Mouse (Mus musculus) natural killer cell, adult 2 months (primary cell): ENCODE data around the gene Pole2.

Source experiments
- DNase-seq, 2 experiments: peaks; one replicate each; pipeline ENCODE4 v3.0.0; 2022; ENCODE audit warnings: low spot score in 2 of 2

The Pole2 gene

DNA sequence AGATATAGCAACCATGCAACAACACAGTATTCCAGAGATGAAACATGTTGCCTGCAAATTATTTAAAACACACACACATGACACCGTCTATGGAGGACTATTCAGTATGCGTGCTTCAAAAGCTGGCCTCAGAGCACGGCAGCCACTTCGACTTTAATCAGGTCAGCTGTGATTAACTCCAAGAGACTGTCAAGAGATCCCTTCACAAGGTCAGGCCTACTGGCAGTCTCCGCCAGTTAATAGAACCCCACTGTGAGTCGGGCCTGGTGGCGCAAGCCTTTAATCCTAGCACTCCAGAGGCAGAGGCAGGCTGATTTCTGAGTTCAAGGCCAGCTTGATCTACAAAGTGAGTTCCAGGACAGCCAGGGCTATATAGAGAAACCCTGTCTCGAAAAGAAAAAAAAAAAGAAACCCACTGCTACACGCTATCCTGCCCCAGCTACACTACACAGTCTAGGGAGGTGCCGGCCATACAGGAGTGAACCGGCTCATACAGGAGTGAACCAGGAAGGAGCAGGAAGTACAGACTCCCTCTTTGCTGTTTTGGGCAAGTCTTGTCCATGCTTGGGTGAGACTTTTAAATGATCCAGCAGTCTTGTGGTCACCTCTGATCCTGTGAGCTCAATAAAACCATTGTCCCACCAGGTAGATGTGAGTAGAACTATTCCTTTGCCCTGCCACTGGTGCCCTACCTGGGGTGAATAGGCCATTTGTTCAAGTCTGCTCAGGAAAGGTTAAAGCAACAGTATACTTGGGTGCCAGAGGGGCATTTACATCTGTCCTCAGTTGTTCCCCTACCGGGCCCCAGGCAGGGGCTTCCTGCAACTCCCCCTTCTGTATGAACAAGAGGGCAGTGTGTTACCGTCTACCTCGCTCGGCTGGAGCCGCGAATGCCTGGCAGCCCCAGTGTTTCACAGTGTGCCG lies 17.7 kb downstream of the Pole2 start:
- DNase-seq = no peak

DNA sequence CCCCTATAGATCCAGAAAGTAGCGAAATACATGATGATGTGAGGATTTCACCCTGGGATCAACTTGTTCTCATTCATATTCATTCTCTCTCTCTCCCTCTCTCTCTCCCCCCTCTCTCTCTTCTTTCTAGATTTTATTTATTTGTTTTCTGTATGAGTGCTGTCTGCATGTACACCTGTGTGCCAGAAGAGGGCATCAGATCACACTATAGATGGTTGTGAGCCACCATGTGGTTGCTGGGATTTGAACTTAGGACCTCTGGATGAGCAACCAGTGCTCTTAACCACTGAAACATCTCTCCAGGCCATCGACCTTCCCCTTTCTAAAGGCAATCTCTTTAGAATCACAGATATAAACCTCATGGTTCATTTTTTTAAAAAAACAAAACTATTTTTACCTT lies 19.5 kb downstream of the Pole2 start:
- DNase-seq = no peak

DNA sequence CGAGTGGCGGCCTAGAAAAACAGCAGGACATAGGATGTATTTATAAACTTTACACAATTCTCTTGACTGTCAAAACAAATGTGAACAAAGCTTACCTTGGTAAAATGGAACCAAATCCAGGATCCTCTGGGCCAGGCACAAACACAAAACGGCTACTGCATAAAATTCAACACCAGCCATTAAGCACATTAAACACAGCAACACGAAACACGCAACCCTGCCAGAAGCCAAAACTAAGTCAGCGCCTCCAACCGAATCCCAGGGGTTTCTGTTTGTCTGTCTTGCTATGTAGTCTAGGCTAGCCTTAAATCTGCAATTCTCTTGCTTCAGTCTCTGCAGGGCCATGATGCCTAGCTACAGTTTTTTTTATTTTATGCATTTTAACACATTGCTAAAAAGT lies 20.1 kb downstream of the Pole2 start:
- DNase-seq = no peak

DNA sequence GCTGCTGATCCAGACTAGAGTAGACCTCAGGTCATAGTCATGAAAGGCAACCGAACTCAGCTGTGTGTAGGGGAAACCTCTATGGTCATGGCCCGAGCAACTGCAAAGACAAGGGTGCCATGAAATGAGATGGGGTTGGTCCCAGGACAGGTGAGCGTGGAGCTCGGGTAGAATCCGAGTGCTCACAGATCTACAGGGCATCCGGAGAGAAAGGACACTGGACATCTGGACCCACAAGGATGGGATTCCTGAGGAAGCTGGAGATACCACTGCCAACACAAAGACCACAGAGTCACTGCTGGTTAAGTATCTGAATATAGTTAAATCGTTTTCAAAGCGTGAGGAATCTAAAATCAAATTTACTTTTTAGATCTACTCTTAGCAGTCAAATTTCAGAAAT lies 20.6 kb downstream of the Pole2 start:
- DNase-seq = no peak

DNA sequence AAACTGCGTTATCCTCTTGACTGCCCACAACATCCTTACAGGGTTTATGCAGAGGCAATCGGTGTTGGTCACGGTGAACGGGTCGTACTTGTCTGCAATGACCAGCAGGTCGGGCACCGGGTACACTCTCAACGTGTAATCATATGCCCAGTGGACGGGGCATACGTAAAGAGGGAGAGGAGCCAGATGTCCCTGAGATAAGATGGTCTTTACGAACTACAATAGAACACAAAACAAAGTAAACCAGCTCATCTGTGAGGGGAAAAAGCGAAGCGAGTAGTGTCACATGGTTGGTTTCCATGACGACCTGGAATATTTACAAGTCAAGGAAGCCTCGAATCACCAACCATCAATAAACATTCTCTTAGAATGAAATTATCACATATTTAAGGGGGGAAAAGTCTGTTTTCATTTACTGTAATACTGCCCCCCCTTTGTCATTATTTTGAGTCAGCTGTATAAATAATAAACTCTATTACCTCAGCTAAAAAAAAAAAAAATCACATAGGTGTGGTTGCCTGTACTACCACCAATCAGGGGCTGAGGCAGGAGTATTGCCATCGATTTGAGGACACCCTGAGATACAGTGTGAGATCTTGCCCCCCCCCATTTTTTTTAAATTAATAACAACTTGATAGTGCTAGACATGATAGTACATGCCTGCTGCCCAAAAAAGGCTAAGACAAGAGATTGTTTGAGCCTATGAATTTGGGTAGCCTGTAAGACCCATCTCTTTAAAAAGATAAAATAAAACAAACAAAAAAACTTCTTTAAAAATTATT lies 23.8 kb downstream of the Pole2 start, which contains the start of gene Gm49384:
TSS of gene Gm49384 (minus strand) at position 216 of the 782 bp plus-strand sequence.
- no peak for DNase-seq

DNA sequence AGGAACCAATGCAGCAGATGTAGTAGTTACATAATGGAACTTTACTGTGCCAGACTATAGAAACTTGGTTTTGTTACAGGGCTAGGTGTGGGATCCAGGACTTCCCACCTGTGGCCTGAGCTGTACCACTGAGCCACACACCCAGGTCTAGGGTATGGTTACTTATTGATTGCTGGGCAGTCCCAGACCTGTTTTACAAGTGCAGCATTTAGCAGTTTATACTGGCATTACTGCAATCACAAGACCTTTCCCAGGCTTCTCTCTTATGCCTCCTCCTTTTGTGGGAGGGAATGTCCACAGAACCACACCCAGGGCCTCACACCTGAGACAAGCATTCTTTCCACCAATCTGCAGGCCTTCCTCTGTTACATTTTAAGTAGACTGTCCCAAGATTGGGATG lies 29.0 kb downstream of the Pole2 start:
- no peak for DNase-seq

DNA sequence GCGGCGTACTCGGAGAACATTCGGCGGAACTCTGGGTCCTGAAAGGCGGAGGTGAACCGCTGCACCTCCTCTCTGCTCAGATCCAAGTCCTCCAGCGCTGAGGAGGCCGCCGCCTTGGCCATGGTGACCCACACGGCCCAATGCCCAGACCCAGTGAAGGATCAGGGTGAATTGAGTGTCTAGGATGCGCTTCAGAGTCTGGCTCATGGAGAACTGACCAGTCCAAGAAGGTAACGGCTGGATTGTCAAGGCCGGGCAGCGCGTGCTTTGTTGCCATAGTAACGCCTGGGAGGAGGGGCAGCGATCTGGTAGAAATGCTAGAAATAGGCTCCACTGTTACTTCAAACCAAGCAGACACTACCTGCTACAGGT lies 29.8 kb downstream of the Pole2 start, which contains the start of gene Dnaaf2:
TSS of gene Dnaaf2 (minus strand) at position 266 of the 372 bp plus-strand sequence.
- peak; percentile 59 to 65 for DNase-seq

DNA sequence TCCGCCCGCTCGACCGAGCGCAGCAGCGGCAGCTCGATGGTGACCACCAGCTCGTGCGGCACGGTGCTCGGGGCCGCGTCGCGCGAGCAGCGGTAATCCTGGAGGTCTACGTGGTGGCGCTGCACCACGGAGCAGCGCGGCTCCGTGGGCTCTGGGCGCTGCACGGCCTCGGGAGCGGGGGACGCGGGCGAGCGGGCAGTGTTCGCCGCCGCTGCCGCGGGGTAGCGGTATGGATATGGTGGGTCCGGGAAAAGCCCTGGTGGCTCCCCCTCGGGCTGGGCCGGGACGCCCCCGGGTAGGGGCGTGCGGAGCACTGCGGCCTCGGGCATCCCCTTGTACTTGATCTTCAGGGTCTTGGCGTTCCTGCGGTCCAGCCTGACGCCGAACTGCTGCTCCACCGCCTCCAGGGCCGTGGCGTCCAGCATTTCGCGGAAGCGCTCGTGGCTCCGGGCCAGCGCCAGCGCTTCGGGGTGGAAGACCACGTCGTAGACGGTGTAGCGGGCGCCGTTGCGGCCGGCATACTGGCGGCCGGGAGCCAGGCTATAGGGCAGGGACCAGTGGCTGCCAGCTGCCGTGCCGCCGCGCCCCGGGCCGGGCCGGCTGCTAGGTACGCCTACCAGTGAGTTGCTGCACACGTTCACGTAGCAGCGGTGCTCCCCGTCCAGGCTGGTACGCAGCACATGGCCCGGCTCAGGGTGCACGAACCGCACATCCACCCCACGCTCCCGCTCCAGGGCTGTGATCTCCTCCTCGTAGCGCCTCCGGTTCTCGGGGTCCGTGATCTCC lies 30.4 kb downstream of the Pole2 start:
- DNase-seq = peak; percentile 26 to 52

DNA sequence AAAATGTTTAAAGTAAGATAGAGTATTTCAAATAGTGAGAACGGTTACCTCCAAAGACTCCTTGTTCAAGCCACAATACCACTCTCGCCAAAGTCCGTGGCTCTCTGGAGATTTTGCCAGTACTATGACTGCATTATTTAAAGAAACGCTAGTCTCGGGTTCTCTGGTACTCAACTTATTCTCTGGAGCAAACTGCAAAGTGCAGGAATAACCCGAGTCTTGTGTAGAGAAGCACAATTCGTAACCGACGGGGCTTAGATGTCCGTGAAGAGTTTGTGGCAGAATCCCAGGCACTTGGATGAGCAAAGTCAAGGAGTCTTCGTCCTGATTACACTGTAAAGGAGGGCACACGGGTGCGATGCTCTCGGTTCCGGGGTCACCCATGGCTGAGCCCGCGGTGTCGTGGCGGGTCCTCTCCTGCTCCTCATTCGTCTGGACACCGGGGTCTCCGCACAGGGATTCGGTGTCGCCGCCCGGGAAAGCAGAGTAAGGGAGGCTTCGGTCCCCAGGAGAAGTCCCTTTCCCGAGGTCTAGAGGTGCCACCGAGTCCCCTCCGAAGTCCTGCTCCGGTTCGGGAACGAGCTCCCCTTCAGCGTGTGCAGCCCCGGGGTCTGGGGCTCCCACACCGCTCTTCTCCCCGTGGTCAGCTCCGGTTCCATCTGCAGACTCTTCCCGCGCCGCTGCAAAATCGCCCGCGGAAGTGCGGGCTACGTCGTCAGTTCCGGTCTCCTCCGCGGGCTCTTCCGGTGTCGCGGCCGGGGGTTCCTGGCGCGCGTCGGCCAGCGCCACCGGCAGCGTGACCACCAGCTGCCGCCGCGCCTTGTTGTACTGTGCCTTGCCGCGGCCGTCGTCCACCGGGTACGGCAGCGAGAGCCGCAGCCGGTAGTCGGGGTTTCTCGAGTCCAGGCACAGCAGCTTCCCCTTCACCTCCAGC lies 31.3 kb downstream of the Pole2 start, which contains the start of gene Gm49383:
TSS of gene Gm49383 (minus strand) at position 661 of the 934 bp plus-strand sequence.
- DNase-seq = peak; percentile 33 to 48

DNA sequence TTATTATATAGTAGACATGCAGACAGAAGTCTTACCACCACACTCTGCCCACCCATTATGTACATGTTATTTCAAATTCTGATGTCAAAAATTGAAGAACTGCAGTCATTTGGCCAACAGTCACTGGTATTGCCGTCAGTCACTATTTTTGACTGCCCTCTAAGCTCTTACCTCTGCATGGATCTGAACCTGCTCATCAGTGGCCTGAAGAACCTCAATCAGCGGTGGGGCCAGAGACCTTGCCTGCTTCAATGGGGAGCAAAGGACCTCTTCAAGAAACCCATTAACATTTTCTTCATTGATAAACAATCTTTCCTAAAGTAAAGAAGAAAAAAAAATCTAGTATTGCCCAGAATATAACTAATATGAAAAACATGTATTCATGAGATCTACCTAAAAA lies 35.4 kb downstream of the Pole2 start:
- DNase-seq = no peak

DNA sequence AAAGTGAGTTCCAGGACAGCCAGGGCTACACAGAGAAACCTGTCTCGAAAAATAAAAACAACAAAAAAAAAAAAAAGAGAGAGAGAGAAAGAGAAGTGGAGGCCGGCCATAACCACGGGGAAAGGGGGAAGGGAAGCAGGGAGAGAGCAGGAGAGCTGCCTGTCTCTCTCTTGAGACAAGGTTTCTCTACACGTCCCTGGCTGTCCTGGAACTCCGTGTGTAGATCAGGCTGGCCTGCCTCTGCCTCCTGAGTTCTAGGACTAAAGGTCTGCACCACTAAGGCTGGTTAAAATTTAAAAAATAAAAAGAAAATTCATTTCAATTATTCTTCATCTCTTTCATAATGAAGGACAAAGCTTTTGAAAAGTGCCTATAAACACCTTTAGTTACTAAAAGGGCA lies 36.6 kb downstream of the Pole2 start:
- DNase-seq = no peak

DNA sequence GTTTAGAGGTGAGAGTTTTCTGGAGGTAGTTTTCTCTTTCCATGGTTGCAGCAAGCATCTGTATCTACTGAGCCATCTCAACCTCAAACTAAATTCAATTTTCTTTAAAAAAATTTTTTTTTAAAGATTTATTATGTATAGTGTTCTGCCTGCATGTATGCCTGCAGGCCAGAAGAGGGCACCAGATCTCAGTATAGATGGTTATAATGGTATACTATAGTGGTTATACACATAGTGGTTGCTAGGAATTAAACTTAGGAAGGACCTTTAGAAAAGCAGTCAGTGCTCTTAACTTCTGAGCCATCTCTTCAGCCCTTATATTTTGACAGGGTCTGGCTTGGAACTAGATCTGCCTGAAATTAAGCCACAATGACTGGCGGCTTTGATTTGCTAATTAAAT lies 37.5 kb downstream of the Pole2 start:
- DNase-seq = no peak

DNA sequence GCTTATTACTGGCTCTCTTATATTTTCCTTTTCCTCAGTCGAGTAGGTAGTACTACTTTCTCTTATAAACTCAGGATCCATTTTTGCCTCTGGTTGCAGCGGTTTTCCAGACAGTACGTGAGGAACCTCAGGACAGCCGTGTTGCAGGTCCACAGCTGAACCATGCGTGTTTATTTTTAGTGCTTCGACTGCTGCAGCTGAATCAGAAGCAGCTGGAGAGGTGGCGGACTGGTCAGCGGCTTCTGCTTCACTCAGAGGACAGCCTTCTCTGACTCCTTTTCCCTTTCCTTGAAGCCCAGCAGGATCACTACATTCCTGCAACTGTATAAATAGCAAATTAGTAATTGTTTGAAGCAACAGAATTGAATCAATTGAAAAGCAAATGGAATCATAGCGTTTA lies 37.9 kb downstream of the Pole2 start:
- DNase-seq = no peak

DNA sequence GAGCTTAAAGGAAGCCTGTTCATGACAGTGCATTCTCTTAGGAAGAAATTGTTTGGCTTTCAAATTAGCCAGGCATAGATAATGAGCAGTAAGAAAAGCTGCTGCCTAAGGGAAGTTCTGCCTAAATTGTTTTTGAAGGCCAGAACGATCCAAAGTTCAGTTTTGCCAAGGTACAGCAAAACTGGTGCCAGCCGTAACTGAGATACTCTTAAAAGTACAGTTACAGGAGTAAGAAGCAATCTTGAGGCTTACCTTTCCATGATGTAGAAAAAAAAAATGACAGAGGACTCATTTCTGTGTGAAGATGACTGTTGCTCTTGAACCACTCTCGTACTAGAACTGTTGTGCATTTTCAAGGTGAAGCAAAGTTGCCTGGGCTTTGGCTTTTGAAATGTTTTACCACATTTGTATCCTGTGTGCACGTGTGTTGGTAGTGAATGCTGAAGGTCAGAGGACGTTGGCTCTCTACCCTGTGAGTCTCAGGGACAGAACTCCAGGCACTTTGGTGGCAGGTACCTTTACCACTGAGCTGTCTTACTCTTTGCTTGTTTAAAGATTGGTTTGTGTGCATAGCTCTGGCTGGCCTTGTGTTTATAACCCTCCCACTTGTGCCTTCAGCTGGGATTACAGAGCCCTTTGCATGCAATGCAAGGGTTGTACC lies 41.1 kb downstream of the Pole2 start:
- no peak for DNase-seq

DNA sequence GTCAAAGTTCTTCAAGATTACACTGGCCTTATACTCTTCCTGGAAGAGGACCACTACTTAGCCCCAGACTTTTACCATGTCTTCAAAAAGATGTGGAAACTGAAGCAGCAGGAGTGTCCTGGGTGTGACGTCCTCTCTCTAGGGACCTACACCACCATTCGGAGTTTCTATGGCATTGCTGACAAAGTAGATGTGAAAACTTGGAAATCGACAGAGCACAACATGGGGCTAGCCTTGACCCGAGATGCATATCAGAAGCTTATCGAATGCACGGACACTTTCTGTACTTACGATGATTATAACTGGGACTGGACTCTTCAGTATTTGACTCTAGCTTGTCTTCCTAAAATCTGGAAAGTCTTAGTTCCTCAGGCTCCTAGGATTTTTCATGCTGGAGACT lies 42.6 kb downstream of the Pole2 start:
- DNase-seq = no peak

DNA sequence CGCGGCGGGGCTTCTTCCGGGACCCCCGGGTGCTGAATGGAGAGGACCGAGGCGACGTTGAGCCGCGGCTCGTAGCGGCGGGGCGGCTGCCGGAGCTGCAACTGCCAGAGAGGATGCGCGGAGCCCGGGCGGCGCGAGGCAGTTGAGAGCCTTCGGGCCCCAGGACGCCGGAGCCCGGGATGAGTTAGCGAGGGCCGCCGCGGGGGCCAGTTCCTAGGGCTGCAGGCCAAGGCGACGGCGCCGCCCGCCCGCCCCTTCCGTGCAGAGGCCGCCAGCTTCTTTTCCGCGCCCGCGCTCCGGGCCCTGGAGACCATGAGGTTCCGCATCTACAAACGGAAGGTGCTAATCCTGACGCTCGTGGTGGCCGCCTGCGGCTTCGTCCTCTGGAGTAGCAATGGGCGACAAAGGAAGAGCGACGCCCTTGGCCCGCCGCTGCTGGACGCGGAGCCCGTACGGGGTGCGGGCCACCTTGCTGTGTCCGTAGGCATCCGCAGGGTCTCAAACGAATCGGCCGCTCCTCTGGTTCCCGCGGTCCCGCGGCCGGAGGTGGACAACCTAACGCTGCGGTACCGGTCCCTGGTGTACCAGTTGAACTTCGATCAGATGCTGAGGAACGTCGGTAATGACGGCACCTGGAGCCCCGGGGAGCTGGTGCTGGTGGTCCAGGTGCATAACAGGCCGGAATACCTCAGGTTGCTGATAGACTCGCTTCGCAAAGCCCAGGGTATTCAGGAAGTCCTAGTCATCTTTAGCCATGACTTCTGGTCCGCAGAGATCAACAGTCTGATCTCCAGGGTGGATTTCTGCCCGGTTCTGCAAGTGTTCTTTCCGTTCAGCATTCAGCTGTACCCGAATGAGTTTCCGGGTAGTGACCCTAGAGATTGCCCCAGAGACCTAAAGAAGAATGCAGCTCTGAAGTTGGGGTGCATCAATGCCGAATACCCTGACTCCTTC lies 43.4 kb downstream of the Pole2 start:
- DNase-seq = no peak

DNA sequence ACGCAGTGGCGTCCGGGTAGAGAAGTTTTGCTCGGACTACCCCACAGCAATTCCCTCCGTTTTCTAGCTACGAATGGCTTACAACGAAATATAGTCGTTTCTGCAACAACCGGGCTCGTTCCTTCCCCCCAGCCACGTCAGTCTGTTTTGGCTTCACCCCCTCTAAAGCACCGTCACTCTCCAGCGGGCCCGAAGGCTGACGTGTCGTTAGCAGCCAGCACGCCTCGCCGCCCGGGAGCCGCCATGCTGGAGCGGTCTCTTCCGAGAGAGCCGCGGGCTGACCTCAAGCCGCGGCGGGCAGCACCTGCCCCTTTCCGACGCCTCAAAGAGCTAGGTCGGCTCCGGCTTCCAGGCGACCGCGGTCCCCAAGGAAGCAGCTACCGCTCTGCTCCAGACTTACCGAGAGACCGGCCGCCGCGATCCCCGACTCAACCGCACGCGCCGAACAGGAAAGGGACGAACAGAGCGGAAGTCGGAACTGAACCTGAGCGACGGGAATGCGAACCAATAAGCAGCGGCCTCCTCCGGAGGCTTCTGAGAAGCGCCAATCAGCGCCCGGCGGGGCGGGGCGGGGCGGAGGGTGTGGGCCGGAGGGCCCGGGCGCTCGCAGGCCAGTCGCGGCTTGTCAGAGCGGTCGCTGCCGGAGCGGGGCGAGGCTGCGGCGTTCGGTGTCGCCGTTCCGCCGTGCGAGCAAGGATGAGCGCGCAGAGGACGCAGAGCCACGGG lies 44.2 kb downstream of the Pole2 start, which contains the start of the genes Rpl36al and Mgat2:
TSS of gene Rpl36al (minus strand) at position 501 of the 726 bp plus-strand sequence.
TSS of gene Mgat2 (plus strand) at position 575 of the 726 bp plus-strand sequence.
- peak; percentile 94 to 96 for DNase-seq

DNA sequence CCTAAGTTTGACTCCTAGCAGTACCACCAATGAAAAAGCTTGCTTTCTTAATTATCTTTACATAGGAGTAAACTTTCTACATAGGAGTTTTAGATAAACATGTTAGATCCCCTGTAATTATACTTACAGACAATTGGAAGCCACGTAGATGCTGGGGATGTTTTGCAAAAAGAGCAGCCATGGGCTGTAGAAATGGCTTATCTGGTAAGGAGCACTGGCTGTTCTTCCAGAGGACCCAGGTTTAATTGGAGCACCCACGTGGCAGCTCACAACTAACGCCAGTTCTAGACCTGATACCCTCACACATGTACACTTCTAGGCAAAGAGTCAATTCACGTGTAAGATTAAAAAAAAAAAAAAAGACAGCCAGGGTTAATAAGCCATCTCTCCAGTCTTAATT lies 46.2 kb downstream of the Pole2 start:
- no peak for DNase-seq
